Mouse (Mus musculus) ES-CJ7 (cell line): ENCODE measurements around the gene Crat.

ENCODE experiments used
- DNase-seq: peaks from one replicate; pipeline ENCODE4 v3.0.0; 2011; ENCODE audit warnings: low read depth, low spot score

The Crat gene

GRCm38 (mm10) chr2:30408452-30409100, 7.0 kb downstream of the Crat start:
- DNase-seq: no peak

DNA sequence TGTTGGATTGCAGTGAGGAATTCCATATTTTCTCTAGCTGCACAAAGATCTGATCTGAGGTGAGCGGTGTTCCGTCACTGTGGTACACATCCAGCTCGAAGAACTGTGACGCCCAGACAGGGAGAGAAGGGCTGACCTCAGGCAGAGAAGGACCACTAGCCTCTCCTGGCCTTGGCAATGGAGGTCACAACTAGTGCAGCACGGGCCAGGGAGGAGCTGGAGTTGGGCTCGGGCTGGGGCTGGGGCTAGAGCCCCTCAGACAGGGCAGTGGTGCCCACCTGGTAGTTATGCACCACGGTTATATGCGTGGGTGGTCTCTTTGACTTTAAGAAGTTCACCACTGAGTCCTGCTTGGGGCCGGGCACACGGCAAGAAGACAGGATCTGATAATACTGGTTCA, 7.8 kb downstream of the Crat start:
- DNase-seq: no peak

DNA sequence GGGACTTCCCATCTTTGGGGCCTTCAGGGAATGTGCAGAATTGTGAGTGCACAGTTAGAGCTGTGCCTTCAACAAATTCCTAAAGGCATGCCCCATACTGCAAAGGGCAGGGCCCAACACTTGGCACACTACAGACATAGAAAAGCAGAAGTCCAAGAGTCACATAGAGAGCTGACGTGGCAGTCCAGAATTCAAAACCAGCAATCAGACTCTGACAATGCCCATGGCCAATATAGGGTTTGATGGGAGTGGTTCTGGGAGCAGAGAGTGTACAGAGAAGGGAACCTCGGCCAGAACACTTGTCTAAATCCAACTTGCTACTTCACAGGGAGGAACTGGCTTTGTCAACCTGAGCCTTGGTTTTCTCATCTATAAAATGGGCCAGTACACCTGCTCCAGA, 8.4 kb downstream of the Crat start:
- no peak for DNase-seq

DNA sequence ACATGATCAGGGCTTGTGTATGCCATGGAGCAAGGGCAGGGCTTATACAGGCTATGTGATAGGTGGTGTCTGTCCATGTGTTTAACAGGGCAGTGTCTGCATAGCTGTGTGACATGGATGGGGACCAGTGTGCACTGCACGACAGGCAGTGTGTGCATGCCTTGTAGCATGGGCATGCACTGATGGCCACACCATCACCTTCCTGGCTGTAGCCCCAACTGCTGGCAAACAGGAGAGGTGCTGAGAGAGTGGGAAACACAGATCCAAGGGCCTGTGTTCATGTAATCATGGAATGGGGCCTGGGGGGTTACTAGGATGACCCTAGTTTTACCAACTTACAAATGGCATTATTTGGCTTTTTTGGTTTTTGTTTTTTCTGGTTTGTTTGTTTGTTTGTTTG, 11.7 kb downstream of the Crat start:
- no peak for DNase-seq

GRCm38 (mm10) chr2:30402843-30403242, 12.8 kb downstream of the Crat start:
- no peak for DNase-seq

DNA sequence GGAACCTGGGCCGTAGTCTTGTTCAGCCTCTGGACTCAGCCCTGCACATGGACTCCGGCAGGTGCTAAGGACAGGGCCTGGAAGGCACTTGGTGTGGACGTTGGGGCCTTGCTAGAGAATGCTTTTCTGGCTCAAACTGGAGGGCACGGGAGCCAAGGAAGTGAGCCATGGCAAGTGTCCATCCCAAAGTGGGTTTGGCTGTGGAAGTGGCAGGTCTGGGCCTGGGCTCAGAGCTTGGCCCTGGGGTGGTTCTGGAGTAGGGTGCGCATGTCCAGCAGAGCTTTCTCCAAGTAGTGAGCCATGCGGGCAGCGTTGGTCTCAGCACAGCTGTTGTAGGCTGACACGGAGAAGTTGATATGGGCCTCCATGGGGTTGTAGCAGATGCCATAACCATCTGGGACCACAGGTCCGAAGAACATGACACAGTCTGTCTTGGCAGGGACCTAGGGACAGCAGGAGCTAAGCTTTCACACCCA, 13.2 kb downstream of the Crat start:
- DNase-seq: no peak

- DNase-seq: no peak
Observed at GRCm38 (mm10) chr2:30401581-30401980, 14.0 kb downstream of the Crat start.

DNA sequence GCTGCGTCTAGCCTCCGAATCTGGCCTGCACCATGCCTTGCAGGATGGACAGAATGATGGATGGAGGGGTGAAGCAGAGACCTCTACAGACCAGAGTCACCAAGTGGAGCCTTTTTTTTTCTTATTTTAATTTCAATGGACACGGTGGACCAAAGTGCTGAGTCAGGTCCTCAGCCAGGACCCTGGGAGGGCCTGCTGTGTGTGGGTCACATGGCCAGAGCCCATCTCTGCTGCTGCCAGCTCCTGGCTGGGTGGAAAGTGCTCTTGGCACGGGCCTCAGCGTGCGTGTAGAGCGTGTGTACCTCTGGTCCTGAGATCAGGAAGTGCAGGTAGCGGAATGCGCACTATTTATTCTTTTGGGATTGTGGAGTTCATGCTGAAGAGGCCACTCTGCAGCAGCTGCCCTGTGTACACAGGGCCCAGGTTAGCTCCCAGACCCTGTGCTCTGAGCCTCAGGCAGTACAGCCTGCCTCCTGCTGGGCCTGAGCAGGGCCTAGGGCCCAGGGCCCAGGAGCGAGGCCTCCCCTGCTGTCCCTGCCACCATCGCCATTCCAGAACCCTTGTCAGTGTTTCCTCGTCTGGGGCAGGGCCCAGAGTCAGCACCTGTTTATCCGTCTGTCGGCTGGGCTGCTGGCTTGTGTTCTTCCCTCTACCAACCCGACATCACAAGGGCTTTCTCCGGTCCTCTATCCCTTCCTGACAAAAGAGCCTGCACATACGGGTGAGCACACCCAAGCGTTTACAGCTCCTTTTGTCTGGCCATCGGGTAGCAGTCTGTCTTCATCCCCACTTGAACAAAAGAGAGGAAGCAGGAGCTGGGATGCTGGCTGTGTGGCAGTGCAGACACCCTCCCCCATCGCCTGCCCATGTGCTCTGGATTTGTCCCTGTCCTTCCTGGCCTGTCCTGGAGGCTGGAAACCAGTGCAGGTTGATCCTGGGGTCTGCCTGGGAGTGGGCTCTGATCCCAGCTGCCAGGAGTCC, 16.1 kb downstream of the Crat start:
- DNase-seq: peak; percentile 70

DNA sequence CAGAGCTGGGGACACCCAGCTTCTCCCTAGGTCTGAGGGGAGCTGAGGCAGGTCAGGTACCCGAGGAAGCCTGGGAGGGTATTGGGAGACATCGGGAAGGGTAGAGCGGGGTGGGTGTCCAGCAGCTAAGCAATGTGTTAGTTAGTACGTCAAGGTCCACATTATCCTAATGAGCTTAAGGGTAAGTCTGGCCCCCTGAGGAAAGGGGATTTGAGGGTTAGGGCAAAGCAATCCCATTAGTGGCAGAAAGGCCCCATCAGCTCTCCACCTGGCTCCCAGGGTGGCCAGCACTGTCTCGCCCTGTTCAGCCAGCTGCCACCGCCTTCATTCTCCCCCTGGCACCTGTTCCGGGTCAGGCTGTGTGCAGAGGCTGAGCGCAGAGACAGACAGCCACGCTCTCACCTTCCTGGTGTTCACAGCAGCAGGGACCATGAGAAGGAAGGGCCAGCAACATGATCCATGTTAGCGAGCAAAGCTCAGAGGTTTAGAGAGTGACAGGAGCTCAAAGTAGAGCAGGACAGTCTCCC, 17.6 kb downstream of the Crat start:
- DNase-seq: no peak

DNA sequence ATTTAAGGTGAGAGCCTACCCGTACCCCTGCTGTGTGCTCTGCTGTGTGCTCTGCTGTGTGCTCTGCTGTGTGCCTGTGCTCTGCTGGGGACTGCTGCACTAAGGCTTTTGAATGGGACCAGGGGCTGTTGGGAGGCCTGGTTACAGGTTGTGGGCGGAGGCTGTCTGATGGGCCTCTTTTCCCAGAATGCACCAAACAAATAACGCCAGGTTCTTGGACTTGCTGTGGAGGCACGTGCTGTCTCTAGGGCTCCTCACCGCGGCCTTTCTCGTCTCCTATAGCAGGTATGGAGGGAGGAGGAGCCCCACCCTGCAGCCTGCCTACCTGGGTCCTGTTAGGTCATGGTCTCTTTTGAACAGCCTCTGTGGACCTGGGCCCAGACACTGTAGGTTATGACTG, 19.4 kb downstream of the Crat start:
- DNase-seq: peak; percentile 47

GRCm38 (mm10) chr2:30395757-30396156, 19.9 kb downstream of the Crat start:
- DNase-seq: no peak

GRCm38 (mm10) chr2:30393370-30393656, 22.3 kb downstream of the Crat start:
- no peak for DNase-seq

DNA sequence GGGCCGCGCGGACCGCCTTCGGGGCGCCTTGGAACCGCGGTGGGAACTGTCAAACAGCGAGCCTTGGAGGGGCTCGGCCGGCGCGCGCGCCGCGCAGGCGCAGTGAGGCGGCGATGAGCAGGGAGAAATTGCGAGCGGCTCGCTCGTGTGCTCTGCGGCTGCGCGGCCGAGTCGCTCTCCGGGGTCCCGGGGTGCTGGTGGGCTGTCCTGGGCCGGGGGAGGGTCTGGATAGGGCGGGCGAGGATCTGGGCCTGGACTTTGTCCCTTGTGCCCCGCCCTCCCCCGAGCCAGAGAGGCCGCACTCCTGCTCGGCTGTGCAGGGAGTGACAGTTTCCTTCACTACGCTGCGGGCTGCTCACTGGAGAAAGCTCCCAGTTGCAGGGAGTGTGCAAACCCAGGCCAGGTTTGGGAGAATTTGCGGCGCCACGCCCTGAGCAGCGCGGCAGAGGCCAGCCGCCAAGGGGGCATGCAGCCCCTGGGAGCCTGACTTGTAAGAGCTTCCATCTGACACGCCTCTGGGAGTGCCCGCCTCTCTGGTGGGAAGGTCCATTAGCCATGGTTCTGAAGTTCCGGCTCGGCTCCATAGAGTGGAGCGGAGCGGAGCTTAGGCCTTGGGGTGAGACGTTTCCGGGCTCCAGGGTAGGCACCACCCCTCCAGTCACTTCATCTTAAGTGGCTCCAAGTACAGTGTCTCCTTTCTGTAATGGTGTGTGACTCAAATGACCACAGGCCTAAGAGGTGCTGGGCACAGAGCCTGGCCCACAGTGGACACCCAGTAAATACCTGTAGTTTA, 22.8 kb downstream of the Crat start:
- DNase-seq: peak; percentile 83

DNA sequence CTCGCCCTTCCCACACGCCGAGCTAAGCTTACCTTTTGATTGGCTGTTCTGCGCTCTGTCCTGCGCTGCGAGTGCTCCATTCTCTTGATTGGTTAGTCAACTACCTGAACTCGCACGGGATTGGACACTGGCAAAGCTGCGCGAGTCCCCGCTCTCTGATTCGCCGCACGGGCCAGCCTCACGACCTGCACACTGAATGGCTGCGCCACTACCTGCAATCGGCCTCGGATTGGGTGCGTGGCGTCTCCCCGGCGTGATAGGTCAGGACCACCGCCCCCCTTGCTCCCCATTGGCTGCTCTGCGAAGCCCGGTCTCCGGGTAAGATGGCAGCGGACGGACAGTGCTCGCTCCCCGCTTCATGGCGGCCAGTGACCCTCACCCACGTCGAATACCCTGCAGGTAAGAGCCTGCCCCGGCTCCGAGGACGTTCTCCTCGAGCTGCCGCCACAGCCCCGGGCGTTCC, 23.5 kb downstream of the Crat start, which contains the start of gene Dolpp1:
Gene Dolpp1, plus strand, starts transcription at position 141 of the 463 bp plus-strand sequence.
- DNase-seq: peak; percentile 100

GRCm38 (mm10) chr2:30389000-30389399, 26.6 kb downstream of the Crat start:
- DNase-seq: peak; percentile 39

DNA sequence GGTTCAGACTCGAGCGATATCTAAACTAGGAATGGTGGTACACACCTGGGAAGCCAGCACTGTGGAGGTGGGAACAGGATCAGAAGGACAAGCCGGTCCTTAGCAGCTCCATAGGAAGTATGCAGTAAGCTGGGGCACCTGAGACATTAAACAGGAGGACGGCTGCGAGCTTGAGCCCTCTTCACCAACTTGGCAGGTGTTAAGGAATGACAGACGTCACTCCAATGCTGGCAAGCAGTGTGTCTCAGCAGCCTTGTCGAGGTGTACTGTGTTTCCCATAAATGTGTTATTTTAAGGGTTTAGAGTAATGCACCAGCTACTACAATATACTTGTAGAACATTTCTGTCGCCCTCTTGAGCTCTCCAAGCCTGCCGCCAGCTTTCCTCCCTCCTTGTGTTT, 28.7 kb downstream of the Crat start:
- no peak for DNase-seq

- DNase-seq: no peak
Observed at GRCm38 (mm10) chr2:30385591-30385990, 30.0 kb downstream of the Crat start.

GRCm38 (mm10) chr2:30384814-30385213, 30.8 kb downstream of the Crat start:
- no peak for DNase-seq

DNA sequence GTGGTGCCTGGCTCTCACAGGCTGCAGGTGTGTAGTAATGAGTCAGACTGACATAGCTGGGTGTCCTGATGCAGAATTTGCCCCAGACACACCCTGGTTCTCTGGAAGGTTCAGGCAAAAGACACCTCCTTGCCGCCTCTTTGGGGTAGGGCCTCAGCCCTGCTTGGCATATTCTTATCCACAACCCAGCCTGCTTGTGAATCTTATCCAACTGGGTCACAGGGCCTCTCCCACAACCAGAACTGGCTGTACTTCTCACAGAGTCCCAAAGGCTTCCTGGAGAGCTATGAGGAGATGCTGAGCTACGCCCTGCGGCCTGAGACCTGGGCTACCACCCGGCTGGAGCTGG, 34.3 kb downstream of the Crat start:
- DNase-seq: no peak

DNA sequence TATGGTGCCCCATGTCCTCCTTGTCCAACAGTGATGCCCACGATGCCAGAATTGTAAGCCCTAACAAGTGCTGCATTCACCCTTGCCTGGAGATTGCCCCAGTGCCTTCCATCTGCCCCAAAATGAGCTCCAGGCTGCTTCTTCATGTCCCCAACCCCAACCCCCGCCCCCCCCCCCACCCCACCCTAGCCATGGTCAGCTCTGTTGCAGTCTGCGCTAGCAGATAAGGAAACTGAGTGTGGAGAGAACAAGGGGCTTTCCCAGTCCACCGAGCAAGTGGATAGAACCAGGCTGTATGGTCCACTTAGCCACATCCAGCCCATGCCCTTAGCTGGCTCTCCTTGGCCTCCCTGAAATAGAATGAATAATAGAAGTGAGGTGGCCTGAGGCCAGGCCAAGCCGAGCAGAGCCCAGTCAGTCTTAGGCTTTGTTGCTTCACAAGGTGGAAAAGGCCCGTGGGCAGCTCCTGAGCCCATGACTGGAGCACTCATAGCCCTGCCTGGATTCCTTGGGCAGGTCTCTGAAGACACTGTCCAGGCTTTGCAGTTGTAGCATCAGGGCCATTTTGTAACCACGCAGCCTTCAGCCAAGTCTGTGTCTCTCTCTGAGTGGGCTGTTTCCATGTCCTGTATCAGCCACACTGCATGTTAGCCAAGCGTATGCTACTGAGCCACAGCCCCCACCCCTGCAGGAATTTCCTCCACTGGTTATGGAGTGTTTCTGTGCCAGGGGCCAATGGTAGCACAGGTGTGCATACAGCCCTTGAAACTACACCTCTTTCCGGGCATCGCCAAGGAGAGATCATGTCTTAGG, 34.8 kb downstream of the Crat start:
- DNase-seq: no peak

GRCm38 (mm10) chr2:30379307-30379706, 36.3 kb downstream of the Crat start:
- DNase-seq: no peak
